Mouse (Mus musculus) left cerebral cortex, adult 18-20 months (tissue): ENCODE data around the gene Slx4ip. TPM values are rescaled to one million over a fixed set of nuclear protein-coding genes. Genes with fewer than 3 reads are reported as not detected.
"Not testable (repeated sequence)": the region's sequence is repeated elsewhere in the genome, so short reads cannot be mapped to it uniquely, and the experiment has no call there.

ENCODE experiments used
- DNase-seq, 2 experiments: peaks; one replicate each; pipeline ENCODE4 v3.0.0; 2021 to 2022; ENCODE audit warnings: low spot score in 2 of 2, mixed read lengths in 1 of 2
- long read RNA-seq, 2 experiments: library from polyadenylated mRNA; stranded (forward); transcript quantifications; one replicate each; pipeline ENCODE4 v2.0.0; 2021
- total RNA-seq, 2 experiments: library from RNA; stranded (reverse); gene quantifications; 2 replicates each; pipeline ENCODE4 v1.2.3; 2021

Gene Slx4ip
- total RNA-seq, result 1 to 10 TPM; 8.1 to 8.3 TPM
- long read RNA-seq, experiment 1, partial matches to known transcripts, result 0 of 2 reads
- long read RNA-seq, experiment 1, other reads (novel, unspliced or antisense), result 2 of 2 reads
- long read RNA-seq, experiment 2, partial matches to known transcripts, result 0 of 2 reads
- long read RNA-seq, experiment 2, other reads (novel, unspliced or antisense), result 2 of 2 reads

DNA sequence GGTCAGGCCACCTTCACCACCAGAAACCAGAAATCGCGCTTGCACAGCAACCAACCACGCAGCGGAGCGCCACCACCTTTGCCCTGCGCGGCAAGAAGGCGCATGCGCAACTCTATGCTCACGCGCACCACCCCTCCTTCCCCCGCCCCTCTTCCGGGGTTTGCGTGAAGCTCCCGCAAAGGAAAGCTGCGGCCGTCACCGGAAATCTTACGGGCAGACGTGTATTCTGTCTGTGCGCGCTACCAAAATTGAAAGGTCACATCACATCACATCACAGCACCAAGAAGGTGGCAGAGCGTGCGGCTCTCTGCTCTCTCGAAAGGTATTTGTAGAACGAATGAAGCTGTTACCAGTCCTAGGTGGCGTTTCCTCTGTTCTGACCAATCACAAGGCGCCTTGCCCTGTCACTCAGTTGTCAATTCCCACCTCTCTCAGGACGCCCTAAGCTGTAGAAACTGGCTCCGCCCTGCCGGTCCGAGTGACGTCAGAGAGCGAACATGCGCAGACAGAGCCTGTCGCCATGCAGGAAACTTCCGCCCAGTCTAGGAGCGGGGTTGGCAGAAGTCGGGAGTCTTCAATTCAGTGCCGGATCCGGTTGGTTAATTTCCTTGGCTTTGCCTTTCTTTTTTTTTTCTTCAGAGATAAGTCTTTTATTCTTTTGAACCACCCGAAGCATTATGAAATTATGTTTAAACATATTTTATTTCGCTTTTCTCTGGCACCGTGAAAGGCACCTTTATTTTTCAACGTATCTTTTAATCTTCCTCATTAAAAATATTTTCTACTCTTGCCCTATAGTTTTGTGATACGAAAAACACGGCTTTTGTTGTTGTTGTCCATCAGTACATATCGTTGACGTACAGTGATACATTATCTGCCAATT is at the start of gene Slx4ip, which contains the start of the genes AL731706.1 and Mkks:
Slx4ip (plus strand) TSS at position 151 of the 883 bp plus-strand sequence.
AL731706.1 (minus strand) TSS at position 322 of the 883 bp plus-strand sequence.
Mkks (minus strand) TSS at position 322 of the 883 bp plus-strand sequence.
- peak; percentile 99 for DNase-seq

DNA sequence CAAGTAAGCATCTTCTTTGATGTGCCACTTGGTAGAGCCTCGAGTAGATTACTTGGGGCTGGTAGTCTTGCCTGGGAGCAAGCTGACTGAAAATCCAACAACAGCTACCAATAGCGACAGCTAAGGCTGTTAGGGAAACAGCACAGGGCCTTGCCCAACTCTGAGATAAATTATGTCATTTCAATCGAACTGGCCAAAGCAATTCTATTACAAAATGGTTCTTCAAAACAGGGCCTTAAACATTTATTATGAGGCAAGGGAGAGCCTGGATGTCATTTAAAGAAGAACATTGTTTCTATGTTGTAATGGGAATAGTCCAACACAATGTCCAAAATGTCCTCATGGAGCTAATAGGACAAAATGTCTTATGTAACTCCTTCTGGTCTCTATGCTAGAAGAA is 40.7 kb upstream of the Slx4ip start:
- no peak for DNase-seq

DNA sequence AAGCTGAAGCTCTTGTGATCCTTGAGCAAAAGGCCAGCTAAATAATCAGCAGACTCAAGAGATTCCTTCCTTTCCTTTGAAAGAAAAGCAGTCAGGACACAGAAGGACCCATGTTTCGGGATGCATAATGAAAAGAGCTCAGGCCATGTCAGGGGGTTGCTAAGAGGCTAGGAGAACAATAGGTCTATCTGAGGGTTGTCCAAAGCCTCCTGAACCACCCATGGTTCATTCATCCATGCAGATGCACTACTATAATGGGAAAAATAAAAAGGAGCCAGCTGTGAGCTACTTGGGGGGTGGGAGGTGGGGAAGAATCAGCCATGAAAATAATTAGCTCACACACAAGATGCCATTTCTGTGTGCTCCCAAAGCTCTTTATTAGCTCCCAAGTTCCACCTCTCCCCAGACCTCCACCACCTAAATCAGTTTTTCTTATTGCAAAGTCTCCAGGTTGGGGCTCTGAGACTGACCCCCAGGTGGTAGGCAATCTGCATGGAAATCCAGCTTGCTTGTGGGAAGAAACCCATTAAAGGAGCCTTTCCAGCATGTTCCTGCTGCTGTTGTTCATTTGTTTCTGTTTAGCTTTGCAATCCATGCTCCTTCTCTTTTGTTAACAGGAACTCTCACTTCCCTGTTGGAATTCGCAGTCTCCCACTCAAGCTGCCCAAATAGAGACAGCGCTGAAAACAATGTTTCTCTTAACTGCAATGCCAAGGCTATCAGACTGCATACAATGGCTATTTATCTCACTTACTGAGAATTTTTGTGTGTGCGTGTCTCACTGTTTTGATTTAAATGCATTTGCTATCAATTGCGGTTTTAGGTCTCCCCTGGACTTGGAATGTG is 36.3 kb upstream of the Slx4ip start:
- DNase-seq, result no peak

DNA sequence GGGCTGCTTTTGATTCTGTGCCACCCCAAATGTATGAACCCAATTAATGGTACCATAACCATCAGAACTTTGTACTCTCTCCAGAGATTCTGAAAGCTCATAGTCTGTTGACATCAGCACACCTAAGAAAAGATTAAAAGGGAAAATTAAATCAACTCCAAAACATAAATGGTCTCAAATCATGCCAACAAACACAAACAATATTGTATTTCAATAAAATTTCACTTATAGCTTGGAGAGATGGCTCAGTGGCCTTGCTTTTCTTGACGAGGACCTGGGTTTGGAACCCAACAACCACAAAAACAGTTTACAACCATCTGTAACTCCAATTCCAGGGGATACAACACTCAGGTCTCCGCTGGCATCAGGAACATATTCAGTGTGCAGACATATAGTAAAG is 5.4 kb upstream of the Slx4ip start, which contains the start of gene AL731706.2:
AL731706.2 (minus strand) TSS at position 101 of the 400 bp plus-strand sequence.
- DNase-seq, result no peak

DNA sequence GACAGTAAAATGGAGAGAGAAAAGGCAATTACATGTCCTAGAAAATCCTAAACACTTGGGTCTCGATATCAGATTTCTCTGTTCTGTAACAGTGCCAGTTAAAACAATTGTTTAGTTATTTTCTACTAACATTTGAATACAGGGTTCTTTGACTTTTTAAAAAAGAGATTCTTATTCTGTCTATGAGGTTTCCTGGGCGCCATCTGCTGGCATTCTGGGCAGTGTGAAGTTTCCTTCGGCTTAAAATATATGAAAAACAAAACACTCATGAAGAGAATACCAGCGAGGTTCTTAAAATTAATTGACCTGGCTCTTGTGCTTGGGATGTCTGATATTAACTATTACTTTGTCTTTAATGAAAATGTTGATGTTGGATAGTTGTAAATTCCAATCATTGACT is 4.2 kb upstream of the Slx4ip start:
- DNase-seq, result peak; percentile 50 to 60

DNA sequence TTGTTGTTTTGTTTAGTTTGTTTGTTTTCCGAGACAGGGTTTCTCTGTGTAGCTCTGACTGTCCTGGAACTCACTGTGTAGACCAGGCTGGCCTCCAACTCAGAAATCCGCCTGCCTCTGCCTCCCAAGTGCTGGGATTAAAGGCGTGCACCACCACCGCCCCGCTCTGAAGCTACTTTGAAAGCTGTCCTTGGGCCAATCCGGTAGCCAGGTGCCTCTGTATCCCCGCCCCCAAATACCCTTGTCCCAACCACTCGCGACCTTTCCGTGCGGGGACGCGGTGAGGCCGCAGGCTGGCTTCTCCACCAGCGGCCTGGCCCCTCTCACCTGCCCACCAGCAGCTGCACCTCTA is 326 bp upstream of the Slx4ip start:
- not testable (repeated sequence) for DNase-seq

DNA sequence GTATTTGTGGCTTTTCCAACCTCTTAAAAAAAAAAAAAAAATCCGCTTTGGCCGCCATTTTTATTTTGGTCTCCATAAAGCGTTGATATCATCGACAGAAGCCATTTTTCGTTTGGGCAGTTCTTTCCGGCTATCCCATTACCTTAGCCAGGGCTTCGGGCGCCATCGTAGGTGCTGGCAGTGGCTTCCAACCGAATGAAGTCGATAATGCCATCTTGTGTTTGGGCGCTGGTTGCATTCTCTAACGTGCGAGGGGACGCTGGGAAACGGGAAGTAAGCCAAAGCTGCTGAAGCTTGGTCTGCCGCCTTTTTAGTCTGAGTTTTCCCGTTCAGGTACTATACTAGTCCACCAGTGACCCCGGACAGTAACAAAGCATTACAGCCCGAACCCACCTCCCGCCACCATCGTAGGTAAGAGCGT is 943 bp downstream of the Slx4ip start:
- DNase-seq, result peak; percentile 96 to 97

DNA sequence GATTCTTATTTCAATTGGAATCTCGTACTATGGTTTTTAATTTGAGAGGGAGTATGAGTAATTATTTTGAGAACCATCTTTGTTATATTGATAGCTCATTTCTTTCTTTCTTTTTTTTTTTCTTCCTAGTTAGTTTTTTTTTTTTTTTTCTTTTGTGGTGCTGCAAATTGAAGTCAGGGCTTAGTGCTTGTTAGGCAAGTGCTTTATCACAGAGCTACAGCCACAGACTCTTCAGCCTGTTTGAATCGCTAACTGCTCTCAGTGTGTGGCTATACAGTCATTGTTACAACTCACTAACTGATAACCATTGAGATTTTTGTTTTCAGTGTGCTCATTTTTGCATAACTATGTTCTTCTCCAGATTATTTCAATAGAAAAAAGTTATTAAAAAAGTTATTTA is 3.5 kb downstream of the Slx4ip start:
- no peak for DNase-seq

DNA sequence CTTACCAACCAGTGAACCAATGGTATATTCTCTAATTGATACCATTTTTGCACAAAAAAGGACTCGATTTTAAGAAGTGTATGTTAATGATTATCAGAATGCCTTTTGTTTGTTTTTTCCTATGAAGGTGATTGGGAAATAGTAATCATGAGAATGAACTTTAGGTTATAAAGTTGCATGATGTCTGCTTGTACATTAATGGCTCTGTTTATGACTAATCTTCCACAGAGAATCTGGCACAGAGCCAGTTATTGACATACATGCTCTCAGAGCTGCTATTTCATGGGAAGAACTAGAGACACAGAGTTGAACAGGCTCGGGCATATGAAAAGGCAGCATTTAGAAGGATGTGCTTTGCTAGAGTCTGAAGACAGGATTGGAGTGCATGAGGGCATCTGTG is 5.1 kb downstream of the Slx4ip start:
- DNase-seq, result no peak

DNA sequence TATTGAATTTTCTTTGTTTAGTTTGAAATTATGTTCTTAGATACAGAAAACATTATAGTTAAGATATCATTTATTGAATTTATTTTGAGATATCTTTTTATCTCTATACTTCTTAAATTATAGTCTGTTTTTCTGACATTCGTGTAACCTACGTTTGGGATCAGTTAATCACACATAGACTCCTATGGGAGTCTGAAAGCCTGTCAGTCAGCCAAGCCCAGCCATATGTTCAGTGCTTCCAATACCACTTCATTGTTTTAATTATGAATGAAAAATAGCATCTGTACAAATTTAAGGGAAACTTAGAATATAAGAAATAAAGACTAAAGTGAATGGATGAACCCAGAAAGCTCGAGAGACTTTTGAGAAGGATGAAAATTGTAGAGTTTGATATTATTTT is 17.6 kb downstream of the Slx4ip start:
- no peak for DNase-seq

DNA sequence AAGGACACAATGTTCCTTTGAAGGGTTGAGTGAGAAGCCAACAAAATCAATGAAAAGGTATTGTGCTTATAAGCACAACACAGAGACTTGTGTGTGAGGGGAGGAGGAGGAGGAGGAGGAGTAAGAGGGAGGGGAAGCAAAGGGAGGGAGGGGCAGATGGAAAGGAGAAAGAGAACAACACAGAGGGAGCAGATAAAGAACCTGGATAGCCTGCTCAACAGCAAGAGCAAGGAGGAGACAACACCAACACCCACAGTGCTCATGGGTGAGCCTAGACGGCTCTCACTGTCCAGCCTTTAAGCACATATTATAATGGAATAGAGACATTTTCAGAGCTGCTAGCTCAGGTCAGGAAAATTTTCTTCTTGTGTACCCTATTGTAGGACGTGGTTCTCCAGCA is 18.3 kb downstream of the Slx4ip start:
- DNase-seq, result no peak

DNA sequence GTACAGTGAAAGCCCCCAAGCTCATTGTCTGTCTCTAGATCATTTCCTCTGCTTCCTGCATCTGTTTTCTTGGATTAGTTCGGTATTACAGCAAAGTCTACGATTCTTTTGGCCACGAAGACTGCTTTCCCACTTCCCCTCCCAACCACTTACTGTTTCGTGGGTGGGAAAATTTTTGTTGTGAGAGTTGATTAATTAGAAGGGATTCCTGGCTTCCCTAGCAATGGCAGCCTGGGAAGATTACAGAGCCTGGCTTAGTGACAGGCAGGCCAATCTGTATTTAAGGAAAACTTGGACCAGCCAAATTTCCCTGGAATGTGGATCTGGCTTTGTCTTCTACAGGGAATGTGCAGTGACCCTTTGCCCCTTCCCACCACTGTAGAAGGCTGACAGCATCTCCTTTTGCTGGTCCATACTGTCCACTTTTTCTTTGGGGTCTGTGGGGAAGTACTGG is 21.0 kb downstream of the Slx4ip start:
- no peak for DNase-seq

DNA sequence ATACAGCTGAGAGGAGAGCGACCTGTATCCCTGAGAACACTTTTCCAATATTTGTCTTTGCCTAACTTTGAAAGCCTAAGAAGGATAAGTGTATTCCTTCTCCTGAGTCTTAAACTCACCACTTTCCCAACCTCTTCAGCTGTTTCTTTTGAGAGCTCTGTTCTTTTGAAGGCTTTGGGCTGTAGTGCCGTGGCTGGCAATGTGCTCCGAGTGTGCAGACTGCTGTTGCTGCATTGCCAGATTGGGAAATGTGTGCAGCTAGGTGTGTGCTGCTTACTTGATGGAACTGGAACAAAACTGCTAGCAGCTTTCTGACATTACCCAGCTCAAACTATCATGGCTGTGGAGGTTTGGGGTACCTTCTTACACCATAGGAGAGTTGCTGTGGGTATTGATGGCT is 22.0 kb downstream of the Slx4ip start:
- DNase-seq, result no peak

DNA sequence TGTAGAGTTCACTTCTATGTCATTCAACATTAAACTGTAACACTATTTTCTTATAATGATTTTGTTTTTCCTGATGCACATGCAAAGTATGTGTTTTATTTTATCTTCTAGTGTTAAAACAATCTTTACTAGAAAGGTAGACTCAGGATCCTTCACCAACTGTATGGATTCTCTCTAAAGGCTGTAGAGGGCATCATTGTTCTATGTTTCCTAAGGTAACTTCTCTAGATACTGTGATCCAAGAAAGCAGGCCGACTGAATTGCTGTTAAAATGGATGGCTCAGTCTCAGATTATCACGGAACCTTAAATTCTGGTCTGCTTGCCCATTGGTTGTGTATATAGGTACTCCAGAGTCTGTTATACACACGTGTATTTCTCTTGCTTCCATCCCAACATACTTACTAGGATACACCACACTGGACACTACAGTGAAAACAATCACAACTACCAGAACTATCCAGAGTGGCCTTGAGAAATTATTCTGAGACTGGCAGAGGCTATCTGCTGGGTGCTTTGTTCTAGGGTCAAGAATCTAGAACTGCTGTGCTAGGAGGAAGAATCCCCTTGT is 23.4 kb downstream of the Slx4ip start:
- DNase-seq, result no peak

DNA sequence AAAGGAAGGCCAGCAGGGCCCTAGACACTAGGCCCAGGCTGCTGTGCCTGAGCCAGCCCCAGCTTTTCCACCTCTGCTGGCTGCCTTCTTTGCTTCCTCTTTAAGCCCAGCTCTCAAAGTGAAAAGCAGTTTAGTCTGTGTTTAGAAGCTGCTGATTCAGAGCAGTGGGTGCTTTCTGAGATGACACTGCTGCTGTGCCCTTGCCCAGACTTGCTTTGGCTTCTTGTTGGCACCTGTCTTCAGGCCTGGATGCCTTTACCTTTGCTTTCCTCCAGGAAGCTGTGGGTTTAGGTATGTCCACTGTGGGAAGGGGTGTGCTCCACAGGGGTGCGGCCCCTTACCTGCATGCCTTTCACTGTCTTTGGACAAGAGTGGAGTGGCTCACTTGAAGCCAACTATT is 28.4 kb downstream of the Slx4ip start:
- DNase-seq, result no peak

DNA sequence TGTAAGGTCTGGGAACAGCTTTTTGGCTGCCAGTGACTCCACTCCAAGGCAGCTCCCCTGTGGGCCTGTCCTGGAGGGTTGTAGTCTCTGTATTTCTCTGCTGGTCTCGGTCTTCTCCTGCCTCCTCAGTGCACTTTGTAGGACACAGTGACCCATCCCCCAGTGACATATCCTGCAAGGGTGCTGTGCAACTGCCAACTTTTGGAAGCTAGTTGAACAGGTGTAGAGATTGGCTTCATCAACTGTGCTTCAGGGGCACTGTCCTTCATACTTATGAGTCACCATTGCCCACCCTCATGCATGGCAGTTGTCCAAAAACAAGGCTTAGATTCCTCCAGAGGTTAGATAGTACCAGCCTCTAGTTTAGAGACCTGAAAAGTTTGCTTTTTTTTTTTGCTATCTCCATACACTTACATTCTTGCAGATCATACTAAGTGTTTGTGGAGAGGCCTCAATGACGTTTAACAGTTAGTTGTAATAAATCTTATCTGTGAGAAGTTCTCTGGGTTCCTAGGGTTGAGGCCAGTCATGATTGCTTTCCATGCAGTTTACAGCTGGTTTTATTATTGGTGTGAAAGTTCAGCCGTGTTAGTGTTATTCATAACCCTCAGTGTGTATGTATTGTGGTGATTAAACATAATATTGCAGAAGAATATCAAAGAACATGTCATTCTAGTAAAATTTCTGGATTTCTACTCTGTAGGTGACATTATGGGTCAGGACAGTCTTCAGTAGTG is 29.4 kb downstream of the Slx4ip start:
- DNase-seq, result no peak

DNA sequence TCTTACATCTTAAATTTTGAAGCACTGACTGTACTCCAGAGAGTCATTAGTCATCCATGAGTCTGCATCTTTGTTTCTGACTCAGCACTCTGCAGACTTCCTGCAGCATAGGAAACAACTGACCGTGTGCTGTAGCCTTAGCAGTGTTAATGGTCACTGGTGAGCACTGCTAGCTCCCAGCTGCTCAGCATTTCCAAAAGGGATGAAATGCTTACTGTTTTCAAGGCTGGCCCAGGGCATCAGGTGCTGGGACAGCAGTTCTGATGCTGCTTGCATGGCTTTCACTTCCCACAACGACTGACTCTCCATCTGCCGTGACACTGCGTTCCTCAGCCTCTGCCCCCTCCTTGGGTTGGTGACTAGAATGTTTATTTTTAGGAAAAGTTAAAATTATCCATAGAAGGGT is 30.0 kb downstream of the Slx4ip start:
- DNase-seq, result peak; percentile 21 to 28

DNA sequence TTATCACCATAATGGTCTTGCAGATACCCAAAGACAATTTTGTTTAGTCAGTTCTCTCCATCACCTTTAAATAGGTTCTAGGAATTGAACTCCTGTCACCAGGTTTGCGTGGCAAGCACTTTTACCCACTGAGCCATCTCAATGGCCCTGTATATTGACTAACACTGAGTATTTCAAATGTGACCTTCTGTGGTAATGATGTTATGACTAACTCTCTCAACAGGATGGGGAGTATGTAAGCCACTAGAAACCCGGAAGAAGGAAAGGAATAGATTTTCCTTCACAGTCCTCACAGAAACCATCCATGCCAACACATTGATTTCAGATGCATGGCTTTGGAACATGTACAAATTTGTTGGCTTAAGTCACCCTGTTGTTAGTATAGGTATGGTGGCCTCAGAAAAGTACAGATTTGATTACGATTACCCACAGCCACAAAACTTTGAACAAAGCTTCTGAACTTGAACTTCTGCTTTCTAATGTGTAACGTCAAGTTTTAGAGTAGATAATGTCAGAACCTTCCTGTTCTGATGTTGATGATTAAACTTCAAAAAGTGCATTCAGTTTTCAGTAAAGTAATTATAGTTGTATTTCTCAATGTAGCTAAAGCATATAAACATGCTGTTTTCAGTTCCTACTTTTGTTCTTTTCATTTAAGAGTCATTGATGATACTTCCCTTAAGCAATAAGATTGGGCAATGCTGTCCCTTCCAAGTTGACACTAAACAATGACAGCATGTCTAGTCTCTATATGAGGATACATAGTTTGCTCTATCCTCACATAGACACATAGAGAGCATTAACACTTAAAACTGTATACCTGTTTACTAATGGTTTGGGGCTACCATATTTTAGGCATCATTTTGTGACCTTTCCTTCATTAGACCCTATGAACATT is 45.6 kb downstream of the Slx4ip start:
- no peak for DNase-seq

DNA sequence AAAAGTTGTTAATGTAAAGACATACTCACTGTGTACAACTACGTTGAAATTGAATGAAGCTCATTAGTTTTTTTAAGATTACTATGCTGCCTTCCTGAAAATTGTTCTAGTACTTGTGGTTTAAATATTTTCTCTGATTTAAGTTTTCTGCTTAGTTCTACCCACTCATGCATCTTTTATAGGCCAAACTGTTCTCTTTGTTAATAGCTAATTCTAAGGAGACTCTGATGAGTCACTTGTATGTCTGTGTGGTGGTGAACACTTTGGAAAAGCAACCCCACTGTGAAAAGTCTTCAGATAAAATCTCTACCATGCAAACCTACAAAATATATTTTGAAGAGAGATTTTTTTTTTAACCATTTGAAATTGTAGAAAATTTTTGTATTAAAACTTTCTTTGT is 47.2 kb downstream of the Slx4ip start:
- no peak for DNase-seq
